Mouse (Mus musculus) limb, embryonic 15.5 days (tissue): ENCODE measurements around the gene Ncan. TPM values are rescaled to one million over a fixed set of nuclear protein-coding genes. Genes with fewer than 3 reads are reported as not detected.

ENCODE experiments used
- ATAC-seq: fragments of 200-750 bp; cut with Nextera tagmentation; 2 replicates; pipeline ENCODE4 v1.8.0; 2017; ENCODE audit warnings: low read depth, moderate TSS enrichment; ENCODE audit not compliant: insufficient number of reproducible peaks, low FRiP score, low TSS enrichment
- H3K27ac ChIP-seq: fragments of 300-500 bp; sonication (generic); 2 replicates; pipeline ENCODE4 v1.5.1; 2015; ENCODE audit warnings: moderate library complexity, mild to moderate bottlenecking, inconsistent platforms
- H3K27me3 ChIP-seq: fragments of 300-500 bp; sonication (generic); 2 replicates; pipeline ENCODE4 v1.6.1; 2015; ENCODE audit warnings: inconsistent platforms
- H3K36me3 ChIP-seq: fragments of 300-500 bp; sonication (generic); 2 replicates; pipeline ENCODE4 v1.6.1; 2015; ENCODE audit warnings: inconsistent platforms
- H3K4me1 ChIP-seq: fragments of 300-500 bp; sonication (generic); 2 replicates; pipeline ENCODE4 v1.6.1; 2015; ENCODE audit warnings: inconsistent platforms
- H3K4me2 ChIP-seq: fragments of 300-500 bp; sonication (generic); 2 replicates; pipeline ENCODE4 v1.6.1; 2015; ENCODE audit warnings: mild to moderate bottlenecking, inconsistent platforms
- H3K4me3 ChIP-seq: fragments of 300-500 bp; sonication (generic); 2 replicates; pipeline ENCODE4 v1.5.1; 2015; ENCODE audit warnings: mild to moderate bottlenecking, inconsistent platforms
- H3K9ac ChIP-seq: fragments of 300-500 bp; sonication (generic); 2 replicates; pipeline ENCODE4 v1.6.1; 2015; ENCODE audit warnings: inconsistent platforms
- H3K9me3 ChIP-seq: fragments of 300-500 bp; sonication (generic); 2 replicates; pipeline ENCODE4 v1.6.1; 2016; ENCODE audit warnings: inconsistent platforms
- WGBS: fragments of 180-500 bp; shearing (Covaris S2); methylation state at CpG from one replicate; pipeline ENCODE4 v1.1.7; 2015; 5-methylcytosine and 5-hydroxymethylcytosine counted together
- polyA plus RNA-seq: library from polyadenylated mRNA; unstranded; fragments of >200 nt; fragmentation: Nextera tagmentation; extraction: Ambion mirVana; gene quantifications from 2 replicates; pipeline ENCODE4 v1.2.1, GENCODE M21; 2015

Gene Ncan
- polyA plus RNA-seq, 1 experiment from 2014 or later, result 0.50 TPM

- H3K36me3 ChIP-seq, result no peaks in the 10 kb centered on the region
- 73% methylated on average over 8 of the region's 8 CpGs for WGBS
- no peak overlapping the region for H3K9ac ChIP-seq
- no peaks in the 10 kb centered on the region for H3K4me1 ChIP-seq
- H3K27me3 ChIP-seq, result no peaks in the 10 kb centered on the region
- H3K4me2 ChIP-seq, result no peak overlapping the region
- no peak overlapping the region for H3K27ac ChIP-seq
- H3K9me3 ChIP-seq, result no peaks in the 10 kb centered on the region
- ATAC-seq, result no peak
- H3K4me3 ChIP-seq, result no peak overlapping the region
Observed at GRCm38 (mm10) chr8:70099276-70099675, 21.4 kb downstream of the Ncan start.

GRCm38 (mm10) chr8:70092786-70093185 lies 27.9 kb downstream of the Ncan start:
- 41% methylated on average over 8 of the region's 8 CpGs for WGBS
- H3K9ac ChIP-seq, result no peak overlapping the region
- no peak overlapping the region for H3K27ac ChIP-seq
- peaks cover 7% of the 10 kb centered on the region for H3K4me1 ChIP-seq
- peaks cover 48% of the 10 kb centered on the region for H3K27me3 ChIP-seq
- no peak overlapping the region for H3K4me2 ChIP-seq
- no peaks in the 10 kb centered on the region for H3K36me3 ChIP-seq
- H3K4me3 ChIP-seq, result no peak overlapping the region
- ATAC-seq, result no peak
- H3K9me3 ChIP-seq, result no peaks in the 10 kb centered on the region

GRCm38 (mm10) chr8:70089296-70089960 lies 31.2 kb downstream of the Ncan start:
- H3K27ac ChIP-seq, result no peak overlapping the region
- 68% methylated on average over 9 of the region's 9 CpGs for WGBS
- peaks cover 14% of the 10 kb centered on the region for H3K4me1 ChIP-seq
- no peak overlapping the region for H3K9ac ChIP-seq
- no peaks in the 10 kb centered on the region for H3K36me3 ChIP-seq
- no peak overlapping the region for H3K4me3 ChIP-seq
- no peak overlapping the region for H3K4me2 ChIP-seq
- no peaks in the 10 kb centered on the region for H3K9me3 ChIP-seq
- H3K27me3 ChIP-seq, result peaks cover 81% of the 10 kb centered on the region
- ATAC-seq, result no peak

GRCm38 (mm10) chr8:70087836-70088650 lies 32.6 kb downstream of the Ncan start:
- Histone ChIP-seq H3K9me3 (no peaks in the 10 kb centered on the region), H3K4me1 (peaks cover 28% of the 10 kb centered on the region), H3K27ac (no peak overlapping the region), H3K4me3 (peak overlapping the region; percentile 39), H3K4me2 (peak overlapping the region; percentile 67), H3K27me3 (peaks cover 90% of the 10 kb centered on the region), H3K9ac (no peak overlapping the region), H3K36me3 (no peaks in the 10 kb centered on the region)
- 0 out of 2 replicates have a peak, but pooled peaks have one; percentile 31 for ATAC-seq
- WGBS, result 3% methylated on average over 56 of the region's 56 CpGs

GRCm38 (mm10) chr8:70087237-70087636 lies 33.4 kb downstream of the Ncan start:
- H3K9ac ChIP-seq, result no peak overlapping the region
- no peak overlapping the region for H3K4me3 ChIP-seq
- ATAC-seq, result no peak
- peaks cover 98% of the 10 kb centered on the region for H3K27me3 ChIP-seq
- no peak overlapping the region for H3K4me2 ChIP-seq
- 5% methylated on average over 7 of the region's 7 CpGs for WGBS
- peaks cover 28% of the 10 kb centered on the region for H3K4me1 ChIP-seq
- no peaks in the 10 kb centered on the region for H3K9me3 ChIP-seq
- H3K27ac ChIP-seq, result no peak overlapping the region
- no peaks in the 10 kb centered on the region for H3K36me3 ChIP-seq

- WGBS, result 43% methylated on average over 1 of the region's 1 CpGs
- Histone ChIP-seq H3K4me2 (no peak overlapping the region), H3K36me3 (no peaks in the 10 kb centered on the region), H3K4me1 (peaks cover 28% of the 10 kb centered on the region), H3K4me3 (no peak overlapping the region), H3K9ac (no peak overlapping the region), H3K27me3 (peaks cover 99% of the 10 kb centered on the region), H3K9me3 (no peaks in the 10 kb centered on the region), H3K27ac (no peak overlapping the region)
- ATAC-seq, result no peak
Observed at GRCm38 (mm10) chr8:70086151-70086550, 34.5 kb downstream of the Ncan start.

- no peaks in the 10 kb centered on the region for H3K9me3 ChIP-seq
- H3K9ac ChIP-seq, result no peak overlapping the region
- 0 out of 2 replicates have a peak, but pooled peaks cover 2% of the 10 kb centered on the region for H3K36me3 ChIP-seq
- no peak for ATAC-seq
- peaks cover 81% of the 10 kb centered on the region for H3K27me3 ChIP-seq
- H3K4me1 ChIP-seq, result peaks cover 28% of the 10 kb centered on the region
- WGBS, result 2% methylated on average over 71 of the region's 71 CpGs
- H3K27ac ChIP-seq, result no peak overlapping the region
- H3K4me2 ChIP-seq, result peak overlapping the region; percentile 69
- H3K4me3 ChIP-seq, result peak overlapping the region; percentile 40
Observed at GRCm38 (mm10) chr8:70084191-70085065, 36.2 kb downstream of the Ncan start.

- no peaks in the 10 kb centered on the region for H3K9me3 ChIP-seq
- WGBS, result under 1% methylated on average over 26 of the region's 26 CpGs
- H3K4me3 ChIP-seq, result peak within 1 kb of the TSS; percentile 40
- H3K27me3 ChIP-seq, result peaks cover 70% of the 10 kb centered on the region
- peaks cover 26% of the 10 kb centered on the region for H3K4me1 ChIP-seq
- no peak for ATAC-seq
- H3K36me3 ChIP-seq, result 0 out of 2 replicates have a peak, but pooled peaks cover 2% of the 10 kb centered on the region
- H3K9ac ChIP-seq, result no peak within 1 kb of the TSS
- no peak within 1 kb of the TSS for H3K27ac ChIP-seq
- peak within 1 kb of the TSS; percentile 69 for H3K4me2 ChIP-seq
Observed at GRCm38 (mm10) chr8:70083285-70083684, 37.4 kb downstream of the Ncan start, which contains the start of gene Hapln4. Hapln4 (plus strand) TSS chr8:70083457.

GRCm38 (mm10) chr8:70081976-70082375 lies 38.7 kb downstream of the Ncan start:
- H3K4me1 ChIP-seq, result peaks cover 19% of the 10 kb centered on the region
- H3K36me3 ChIP-seq, result 0 out of 2 replicates have a peak, but pooled peaks cover 4% of the 10 kb centered on the region
- no peak overlapping the region for H3K4me3 ChIP-seq
- H3K27ac ChIP-seq, result no peak overlapping the region
- no peak for ATAC-seq
- WGBS, result 84% methylated on average over 2 of the region's 2 CpGs
- no peaks in the 10 kb centered on the region for H3K9me3 ChIP-seq
- H3K27me3 ChIP-seq, result peaks cover 57% of the 10 kb centered on the region
- H3K9ac ChIP-seq, result no peak overlapping the region
- no peak overlapping the region for H3K4me2 ChIP-seq

GRCm38 (mm10) chr8:70073682-70074081 lies 47.0 kb downstream of the Ncan start:
- Histone ChIP-seq H3K4me3 (no peak overlapping the region), H3K4me2 (no peak overlapping the region), H3K4me1 (peaks cover 10% of the 10 kb centered on the region), H3K27ac (no peak overlapping the region), H3K36me3 (peaks cover 40% of the 10 kb centered on the region), H3K9ac (no peak overlapping the region), H3K9me3 (no peaks in the 10 kb centered on the region), H3K27me3 (no peaks in the 10 kb centered on the region)
- no peak for ATAC-seq
- 83% methylated on average over 1 of the region's 1 CpGs for WGBS

- Histone ChIP-seq H3K4me2 (peak overlapping the region; percentile 47), H3K27ac (no peak overlapping the region)
- 62% methylated on average over 8 of the region's 8 CpGs for WGBS
Observed at GRCm38 (mm10) chr8:70073120-70073519, 47.6 kb downstream of the Ncan start.

More at GRCm38 (mm10) chr8:70073120-70073519, 47.6 kb downstream of the Ncan start:
- no peaks in the 10 kb centered on the region for H3K27me3 ChIP-seq
- no peaks in the 10 kb centered on the region for H3K9me3 ChIP-seq
- H3K36me3 ChIP-seq, result peaks cover 46% of the 10 kb centered on the region
- no peak overlapping the region for H3K9ac ChIP-seq
- H3K4me3 ChIP-seq, result peak overlapping the region; percentile 8; the same call in 1 of the 2 replicates
- ATAC-seq, result no peak
- H3K4me1 ChIP-seq, result peaks cover 10% of the 10 kb centered on the region
